Mouse (Mus musculus) heart, embryonic 11.5 days (tissue): ENCODE data around the gene Scnn1g. TPM values are rescaled to one million over a fixed set of nuclear protein-coding genes. Genes with fewer than 3 reads are reported as not detected.

Experiments used
- ATAC-seq: fragments of 200-750 bp; cut with Nextera tagmentation; replicated peaks from 2 replicates; pipeline ENCODE4 v1.8.0; 2017; ENCODE audit warnings: moderate library complexity; ENCODE audit not compliant: insufficient number of reproducible peaks, low FRiP score, low TSS enrichment
- H3K27ac ChIP-seq: fragments of 300-500 bp; sonication (generic); 2 replicates; pipeline ENCODE4 v1.5.1; 2014; ENCODE audit warnings: mild to moderate bottlenecking, low read depth, low read length
- H3K27me3 ChIP-seq: fragments of 300-500 bp; sonication (generic); 2 replicates; pipeline ENCODE4 v1.6.1; 2014; ENCODE audit warnings: mild to moderate bottlenecking, low read length, mixed read lengths; ENCODE audit not compliant: control insufficient read depth, insufficient read depth
- H3K36me3 ChIP-seq: fragments of 300-500 bp; sonication (generic); 2 replicates; pipeline ENCODE4 v1.6.1; 2014; ENCODE audit warnings: mild to moderate bottlenecking, low read length, moderate library complexity, mixed read lengths; ENCODE audit not compliant: control insufficient read depth, insufficient read depth
- H3K4me1 ChIP-seq: fragments of 300-500 bp; sonication (generic); 2 replicates; pipeline ENCODE4 v1.6.1; 2014; ENCODE audit warnings: low read length; ENCODE audit not compliant: control insufficient read depth, insufficient read depth
- H3K4me2 ChIP-seq: fragments of 300-500 bp; sonication (generic); 2 replicates; pipeline ENCODE4 v1.6.1; 2014; ENCODE audit warnings: mild to moderate bottlenecking, moderate library complexity
- H3K4me3 ChIP-seq: fragments of 300-500 bp; sonication (generic); 2 replicates; pipeline ENCODE4 v1.5.1; 2014; ENCODE audit warnings: low read depth, low read length
- H3K9ac ChIP-seq: fragments of 300-500 bp; sonication (generic); 2 replicates; pipeline ENCODE4 v1.6.1; 2014; ENCODE audit warnings: mild to moderate bottlenecking, low read depth, low read length, moderate library complexity
- H3K9me3 ChIP-seq: fragments of 300-500 bp; sonication (generic); replicated peaks from 2 replicates; pipeline ENCODE4 v1.6.1; 2016; ENCODE audit warnings: low read length; ENCODE audit not compliant: control insufficient read depth
- WGBS: fragments of 180-500 bp; shearing (Covaris S2); extraction: QIAGEN DNeasy Blood & Tissue Kit; methylation state at CpG from one replicate; pipeline ENCODE4 v1.1.7; 2014; ENCODE audit not compliant: insufficient replicate concordance; 5-methylcytosine and 5-hydroxymethylcytosine counted together
- polyA plus RNA-seq: library from polyadenylated mRNA; unstranded; fragments of >200 nt; fragmentation: Nextera tagmentation; extraction: Ambion mirVana; gene quantifications from 2 replicates; pipeline ENCODE4 v1.2.1, GENCODE M21; 2014

Scnn1g gene
- polyA plus RNA-seq, 1 experiment from 2014 or later = 0.20 TPM

DNA sequence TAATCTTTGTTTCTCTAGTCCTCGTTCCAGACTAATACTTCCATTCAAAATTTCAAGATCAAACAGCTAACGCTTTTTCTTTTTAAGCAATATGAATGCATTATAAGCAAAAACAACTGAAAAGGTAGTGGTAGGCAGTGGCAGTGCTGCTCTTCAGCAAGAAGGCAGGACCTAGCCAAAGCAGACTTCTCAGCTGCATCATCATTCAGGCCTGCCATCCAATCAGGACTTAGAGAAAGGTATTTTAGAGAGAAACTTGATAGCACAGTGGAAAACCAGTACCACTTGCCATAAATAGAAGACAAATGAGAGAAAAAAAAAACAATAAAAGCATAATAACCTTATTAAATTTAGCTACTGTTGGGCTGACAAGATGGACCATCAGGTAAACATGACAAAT is 29.2 kb upstream of the Scnn1g start:
- 84% methylated on average over 2 of the region's 2 CpGs for WGBS
- H3K4me2 ChIP-seq = no peak overlapping the region

DNA sequence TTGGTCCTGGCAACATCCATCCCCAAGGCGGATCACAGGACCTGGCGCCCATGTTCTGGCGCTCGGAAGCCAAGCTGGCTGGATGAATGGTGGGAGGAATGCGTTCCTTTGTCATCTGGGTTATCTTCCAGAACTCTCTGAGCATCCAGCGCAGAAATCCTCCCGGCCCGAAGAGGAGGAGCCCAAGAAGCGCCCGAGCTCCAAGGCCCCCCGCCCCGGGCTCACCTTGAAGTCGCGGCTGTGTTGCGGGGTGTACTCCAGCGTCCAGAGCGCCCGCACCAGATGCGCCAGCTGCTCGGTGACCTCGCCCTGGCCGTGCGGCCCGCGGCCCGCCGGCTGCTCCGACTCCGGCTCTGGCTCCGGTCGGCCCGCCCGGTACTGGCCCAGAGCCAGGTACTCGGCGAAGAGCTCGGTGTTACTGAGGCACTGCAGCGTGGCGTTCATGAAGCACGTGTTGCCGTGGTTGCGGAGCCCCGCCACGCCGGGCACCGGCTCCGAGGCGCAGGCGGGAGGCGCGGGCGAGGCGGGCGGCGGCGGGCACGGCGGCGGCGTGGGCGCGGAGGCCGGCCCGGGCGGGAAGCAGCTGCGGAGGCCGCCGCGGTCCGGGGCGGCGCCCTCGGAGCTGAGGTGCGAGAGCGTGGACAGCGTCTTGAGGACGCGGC is 27.7 kb upstream of the Scnn1g start:
- peak overlapping the region; percentile 82 for H3K4me3 ChIP-seq
- WGBS = under 1% methylated on average over 72 of the region's 77 CpGs
- H3K4me2 ChIP-seq = peak overlapping the region; percentile 100
- peak; percentile 50; the same call in 1 of the 2 replicates for ATAC-seq
- peaks cover 30% of the 10 kb centered on the region for H3K4me1 ChIP-seq
- H3K9ac ChIP-seq = peak overlapping the region; percentile 85
- H3K27me3 ChIP-seq = no peaks in the 10 kb centered on the region
- peak overlapping the region; percentile 80 for H3K27ac ChIP-seq
- H3K9me3 ChIP-seq = no peaks in the 10 kb centered on the region
- no peaks in the 10 kb centered on the region for H3K36me3 ChIP-seq

More for the DNA sequence above, 29.2 kb upstream of the Scnn1g start:
- Histone ChIP-seq H3K9ac (no peak overlapping the region), H3K27ac (no peak overlapping the region), H3K4me1 (peaks cover 30% of the 10 kb centered on the region), H3K4me3 (no peak overlapping the region), H3K9me3 (no peaks in the 10 kb centered on the region), H3K27me3 (no peaks in the 10 kb centered on the region), H3K36me3 (no peaks in the 10 kb centered on the region)
- ATAC-seq = no peak

DNA sequence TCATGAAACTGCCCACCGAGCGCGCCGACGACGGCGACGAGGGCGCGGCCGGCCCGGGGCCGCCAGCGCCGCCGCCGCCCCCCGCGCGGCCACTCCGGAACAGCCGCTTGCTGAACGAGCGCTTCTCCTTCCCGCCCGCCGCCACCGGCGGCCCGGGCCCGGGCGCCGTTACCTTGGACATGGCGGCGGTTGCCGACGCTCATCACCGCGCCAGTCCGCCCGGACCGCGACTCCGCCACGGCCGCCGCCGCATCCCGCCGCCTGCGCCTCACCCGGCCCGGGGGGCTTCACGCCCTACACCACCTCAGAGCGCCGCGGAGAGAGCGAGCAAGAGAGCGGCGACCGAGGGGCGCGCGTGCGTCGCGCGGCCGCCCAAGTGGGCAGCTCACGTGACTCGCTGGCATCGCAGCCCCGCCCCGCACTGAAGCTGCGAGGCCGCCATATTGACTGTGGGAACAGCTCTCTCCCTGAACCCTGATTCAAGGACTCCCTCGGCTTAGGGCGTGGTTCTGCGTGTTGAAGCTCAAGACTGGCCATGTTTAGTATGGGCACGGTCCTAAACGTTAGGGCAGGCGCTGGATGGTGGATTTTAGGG is 27.1 kb upstream of the Scnn1g start, which contains the start of gene Usp31:
TSS of gene Usp31 (minus strand) at position 181 of the 595 bp plus-strand sequence.
- Histone ChIP-seq H3K27ac (peak within 1 kb of the TSS; percentile 80), H3K36me3 (no peaks in the 10 kb centered on the region), H3K9me3 (no peaks in the 10 kb centered on the region), H3K9ac (peak within 1 kb of the TSS; percentile 85), H3K27me3 (0 out of 2 replicates have a peak, but pooled peaks cover 4% of the 10 kb centered on the region), H3K4me3 (peak within 1 kb of the TSS; percentile 82), H3K4me2 (peak within 1 kb of the TSS; percentile 100), H3K4me1 (peaks cover 23% of the 10 kb centered on the region)
- ATAC-seq = peak; percentile 97
- WGBS = under 1% methylated on average over 66 of the region's 82 CpGs

- 39% methylated on average over 2 of the region's 2 CpGs for WGBS
- Histone ChIP-seq H3K36me3 (no peaks in the 10 kb centered on the region), H3K9me3 (no peaks in the 10 kb centered on the region), H3K27me3 (0 out of 2 replicates have a peak, but pooled peaks cover 4% of the 10 kb centered on the region), H3K27ac (no peak overlapping the region), H3K9ac (no peak overlapping the region), H3K4me2 (no peak overlapping the region), H3K4me1 (peaks cover under 1% of the 10 kb centered on the region; the same call in 1 of the 2 replicates), H3K4me3 (no peak overlapping the region)
- ATAC-seq = no peak
Observed at GRCm38 (mm10) chr7:121711171-121711570, 23.1 kb upstream of the Scnn1g start.

DNA sequence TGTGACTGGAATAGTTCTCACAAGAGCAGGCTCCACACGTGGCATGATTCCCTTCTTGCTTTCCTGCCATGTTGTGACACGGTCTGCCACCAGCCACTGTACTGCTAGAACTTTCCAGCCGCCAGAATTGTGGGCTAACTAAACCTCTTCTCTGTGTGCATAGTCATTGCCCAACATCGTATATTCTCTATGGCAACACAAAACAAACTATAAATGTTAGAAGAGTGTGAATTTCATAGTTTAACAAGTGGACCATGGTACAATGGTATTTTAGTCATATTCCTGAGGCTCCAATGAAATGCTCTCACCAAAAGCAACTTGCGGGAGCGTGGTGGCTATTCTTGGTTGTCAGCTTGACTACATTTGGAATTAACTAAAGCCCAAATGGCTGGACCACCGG is 17.2 kb upstream of the Scnn1g start:
- WGBS = 70% methylated on average over 7 of the region's 7 CpGs
- Histone ChIP-seq H3K4me3 (no peak overlapping the region), H3K4me1 (no peaks in the 10 kb centered on the region), H3K27me3 (0 out of 2 replicates have a peak, but pooled peaks cover under 1% of the 10 kb centered on the region), H3K36me3 (no peaks in the 10 kb centered on the region), H3K9me3 (no peaks in the 10 kb centered on the region), H3K4me2 (no peak overlapping the region), H3K9ac (no peak overlapping the region), H3K27ac (no peak overlapping the region)
- ATAC-seq = no peak

DNA sequence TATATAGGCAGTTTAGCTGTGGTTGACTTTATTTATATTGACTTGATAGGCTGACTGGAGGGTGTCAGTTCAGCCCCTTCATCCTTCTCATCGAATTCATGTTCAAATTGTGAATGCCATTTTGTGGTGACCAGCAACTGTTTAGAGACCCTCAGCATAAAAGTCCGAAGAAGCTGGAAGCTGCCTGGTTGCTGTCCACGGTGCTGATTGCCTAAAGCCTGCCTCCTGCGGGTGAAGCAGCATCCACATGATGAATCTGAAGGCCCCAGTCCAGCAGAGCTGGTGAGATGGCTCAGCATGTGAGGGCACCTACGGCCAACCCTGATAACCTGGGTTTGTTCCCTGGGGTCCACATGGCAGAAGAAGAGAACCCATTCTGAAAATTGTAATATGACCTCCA is 4.1 kb upstream of the Scnn1g start:
- WGBS = 12% methylated on average over 5 of the region's 5 CpGs
- no peak for ATAC-seq

GRCm38 (mm10) chr7:121737511-121738415 is 3.5 kb downstream of the Scnn1g start:
- 43% methylated on average over 29 of the region's 29 CpGs for WGBS
- Histone ChIP-seq H3K27me3 (peaks cover 26% of the 10 kb centered on the region), H3K27ac (no peak overlapping the region), H3K9me3 (no peaks in the 10 kb centered on the region), H3K9ac (no peak overlapping the region), H3K4me1 (peaks cover 8% of the 10 kb centered on the region; the same call in 1 of the 2 replicates), H3K36me3 (no peaks in the 10 kb centered on the region), H3K4me3 (no peak overlapping the region), H3K4me2 (peak overlapping the region; percentile 25; the same call in 1 of the 2 replicates)
- ATAC-seq = no peak

More for the DNA sequence above, 4.1 kb upstream of the Scnn1g start:
- Histone ChIP-seq H3K4me3 (no peak overlapping the region), H3K36me3 (no peaks in the 10 kb centered on the region), H3K9me3 (no peaks in the 10 kb centered on the region), H3K27ac (no peak overlapping the region), H3K27me3 (peaks cover 15% of the 10 kb centered on the region), H3K4me2 (no peak overlapping the region), H3K9ac (no peak overlapping the region), H3K4me1 (no peaks in the 10 kb centered on the region)

DNA sequence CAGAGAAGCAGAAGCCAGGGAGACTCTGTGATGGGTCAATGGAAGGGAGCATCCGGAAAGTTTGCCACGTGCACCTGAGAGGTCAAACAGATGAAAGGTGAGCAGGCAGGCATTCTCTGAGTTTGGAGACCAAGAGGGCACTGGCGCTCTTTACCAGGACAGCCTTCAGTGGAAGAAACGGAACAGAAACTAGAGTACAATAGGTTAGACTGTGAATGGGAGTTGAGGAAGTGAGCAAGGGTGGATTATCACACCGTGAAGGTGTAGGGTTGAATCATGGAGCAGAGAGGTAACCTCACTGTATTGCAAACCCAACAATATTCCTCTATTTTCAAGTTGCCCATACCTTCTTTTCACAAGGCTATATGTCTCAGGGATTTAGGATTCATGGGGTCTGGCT is 16.0 kb downstream of the Scnn1g start:
- Histone ChIP-seq H3K9ac (no peak overlapping the region), H3K4me1 (no peaks in the 10 kb centered on the region), H3K9me3 (no peaks in the 10 kb centered on the region), H3K4me3 (no peak overlapping the region), H3K27ac (no peak overlapping the region), H3K4me2 (no peak overlapping the region), H3K27me3 (no peaks in the 10 kb centered on the region), H3K36me3 (no peaks in the 10 kb centered on the region)
- WGBS = 80% methylated on average over 5 of the region's 5 CpGs
- ATAC-seq = no peak
